Mouse (Mus musculus) cerebellum, adult (tissue): ENCODE results near the gene Tex101.
A peak's percentile ranks its signal among the peaks of the same experiment; 100 is the strongest.
"Not testable (repeated sequence)": the region's sequence is repeated elsewhere in the genome, so short reads cannot be mapped to it uniquely, and the experiment has no call there.

Source experiments
- ATAC-seq: cut with Nextera tagmentation; 2 replicates; pipeline ENCODE4 v1.9.2; 2017; ENCODE audit warnings: mild to moderate bottlenecking, moderate library complexity, mixed read lengths; ENCODE audit not compliant: insufficient number of reproducible peaks, low FRiP score, low TSS enrichment

Gene Tex101

DNA sequence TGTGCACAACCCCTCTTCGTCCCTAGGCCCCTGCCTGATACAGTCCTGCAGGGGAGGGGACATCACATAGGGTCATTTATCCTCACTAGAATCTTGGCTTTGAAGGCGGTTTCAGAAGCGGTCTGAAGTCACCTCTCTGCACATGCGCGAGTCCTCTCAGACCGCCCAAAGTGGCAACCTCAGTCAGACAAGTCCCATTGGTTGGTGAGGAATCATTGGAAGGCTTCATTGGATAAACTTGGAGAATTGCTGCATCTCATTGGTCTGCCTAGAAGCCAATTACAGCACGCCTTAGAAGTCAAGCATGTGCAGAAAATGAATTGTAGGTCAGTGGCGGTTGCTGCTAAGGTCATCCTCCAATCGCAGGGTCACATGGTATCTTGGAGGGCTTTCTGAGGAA lies at the start of gene Tex101:
Tex101 (minus strand) TSS at position 101 of the 400 bp plus-strand sequence.
- ATAC-seq = no peak

DNA sequence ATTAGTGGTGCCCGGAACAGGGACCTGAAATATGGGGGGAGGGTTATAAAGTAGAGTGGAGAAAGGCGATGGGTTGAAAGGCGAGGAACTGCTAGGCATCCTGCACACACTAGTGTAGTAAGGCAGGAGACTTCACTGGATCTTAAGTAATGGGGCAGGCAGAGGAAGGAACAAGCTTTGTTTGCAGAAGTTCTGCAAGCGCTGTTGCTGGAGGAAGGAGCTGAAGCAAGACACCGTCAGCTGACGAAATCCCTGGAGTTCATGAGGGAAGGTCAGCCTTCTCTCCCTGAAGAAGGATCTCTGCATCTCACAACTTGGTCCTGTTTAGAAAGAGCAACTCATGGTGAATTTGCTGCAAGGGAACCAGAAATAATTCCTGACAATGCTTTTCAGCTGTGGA lies 38.6 kb upstream of the Tex101 start:
- ATAC-seq = no peak

DNA sequence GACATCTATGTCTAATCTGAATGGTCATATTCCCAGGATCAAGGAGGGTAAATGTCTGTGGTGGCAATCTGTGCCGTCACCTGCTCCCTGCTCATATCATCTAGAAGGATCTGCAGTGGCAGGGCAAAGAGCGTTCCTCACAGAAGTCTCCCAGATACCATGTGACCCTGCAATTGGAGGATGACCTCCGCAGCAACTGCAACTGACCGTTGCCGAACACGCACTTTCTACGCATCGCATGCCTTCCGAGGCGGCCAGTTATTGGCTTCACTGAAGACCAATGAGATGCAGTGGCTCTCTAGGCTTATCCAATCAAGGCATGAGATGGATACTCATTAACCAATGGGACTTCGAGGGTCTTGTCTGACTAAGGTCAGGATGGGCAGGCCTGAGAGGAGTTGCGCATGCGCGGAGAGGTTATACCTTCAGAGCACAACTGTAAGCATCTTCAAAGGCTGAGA lies 32.4 kb upstream of the Tex101 start, which contains the start of gene BC049730:
BC049730 (plus strand) TSS at position 411 of the 461 bp plus-strand sequence.
- ATAC-seq = no peak

DNA sequence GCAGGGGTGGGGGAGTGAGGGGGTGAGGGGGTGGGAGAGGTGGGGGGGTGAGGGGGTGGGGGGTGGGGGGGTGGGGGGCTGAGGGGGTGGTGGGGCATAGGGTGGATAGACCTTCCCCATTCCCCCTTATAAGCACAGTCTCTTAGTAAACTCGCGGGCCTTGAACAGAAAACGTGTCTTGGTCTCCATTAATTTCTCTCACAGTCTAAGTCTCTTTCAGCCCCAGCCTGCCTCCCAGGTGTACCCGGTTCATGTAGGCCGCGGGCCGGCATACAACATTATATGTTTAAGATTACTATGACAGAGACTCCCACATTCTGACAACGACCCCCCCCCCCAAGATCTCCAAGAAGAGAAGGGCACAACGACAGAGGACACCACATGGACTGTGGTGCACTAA lies 26.4 kb upstream of the Tex101 start:
- not testable (repeated sequence) for ATAC-seq

DNA sequence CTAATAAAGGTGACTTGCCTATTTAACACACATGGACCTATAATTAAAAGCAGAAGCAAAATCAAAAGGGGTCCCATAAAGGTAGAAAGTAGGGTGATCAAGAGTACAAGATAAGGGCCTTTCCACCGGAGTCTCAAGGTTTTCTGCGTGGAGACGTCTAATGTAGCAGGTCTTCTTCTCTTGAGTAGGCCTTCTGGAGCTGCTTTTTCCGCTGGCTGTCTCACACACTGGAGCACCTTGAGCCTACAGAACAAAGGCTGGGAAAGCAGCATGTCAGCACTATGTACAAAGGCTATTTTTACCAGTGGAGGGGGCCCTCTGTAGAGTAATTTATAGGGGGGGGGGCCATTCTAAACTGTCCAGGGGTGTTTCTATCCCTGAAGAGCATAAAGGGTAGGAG lies 21.4 kb upstream of the Tex101 start:
- ATAC-seq = not testable (repeated sequence)

DNA sequence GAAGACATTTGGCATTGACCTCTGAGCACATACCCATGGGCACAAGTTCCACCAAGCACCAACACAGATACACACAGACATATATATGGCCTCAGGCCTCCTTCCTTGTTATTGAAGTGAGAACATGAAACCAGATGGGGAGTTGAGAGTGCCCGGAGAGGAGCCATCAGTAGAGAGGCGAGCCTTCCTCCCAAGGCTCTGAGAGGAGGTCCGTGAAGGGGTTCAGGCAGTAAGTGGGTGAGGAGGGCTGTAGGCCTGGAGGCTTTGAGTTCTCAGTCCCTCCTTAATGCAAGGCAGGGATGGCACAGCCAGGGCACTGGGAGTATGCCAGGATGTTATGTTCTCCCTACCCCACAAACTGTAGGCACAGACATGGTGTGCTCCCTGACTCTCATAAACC lies 16.2 kb upstream of the Tex101 start:
- not testable (repeated sequence) for ATAC-seq

DNA sequence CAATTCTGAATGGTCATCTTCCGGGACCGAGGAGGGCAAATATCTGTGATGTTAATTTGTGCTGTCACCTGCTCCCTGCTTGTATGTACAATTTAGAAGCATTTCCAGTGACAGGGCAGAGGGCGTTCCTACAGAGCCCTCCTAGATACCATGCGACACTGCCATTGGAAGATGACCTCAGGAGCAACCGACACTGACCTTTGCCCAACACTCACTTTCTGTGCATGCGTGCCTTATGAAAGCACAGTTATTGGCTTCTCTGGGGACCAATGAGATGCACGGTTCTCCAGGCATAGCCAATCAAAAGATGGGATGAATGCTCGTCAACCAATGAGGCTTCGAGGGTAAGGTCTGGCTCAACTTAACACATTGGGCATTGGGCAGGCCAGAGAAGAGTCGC lies 11.0 kb upstream of the Tex101 start:
- ATAC-seq = not testable (repeated sequence)

DNA sequence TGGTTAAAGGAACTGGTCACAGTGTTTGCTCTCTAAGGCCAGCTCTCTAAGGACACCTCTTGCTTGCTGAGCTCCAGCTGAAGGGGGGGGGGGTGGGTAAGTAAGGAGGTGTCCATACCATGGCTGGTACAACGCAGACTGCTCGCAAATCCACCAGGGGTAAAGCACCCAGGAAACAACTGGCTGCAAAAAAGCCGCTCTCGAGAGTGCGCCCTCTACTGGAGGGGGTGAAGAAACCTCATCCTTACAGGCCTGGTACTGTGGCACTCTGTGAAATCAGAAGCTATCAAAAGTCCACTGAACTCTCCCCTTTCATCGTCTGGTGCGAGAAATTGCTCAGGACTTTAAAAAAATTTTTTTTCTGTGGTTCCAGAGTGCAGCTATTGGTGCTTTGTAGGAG lies 7.6 kb upstream of the Tex101 start:
- not testable (repeated sequence) for ATAC-seq

DNA sequence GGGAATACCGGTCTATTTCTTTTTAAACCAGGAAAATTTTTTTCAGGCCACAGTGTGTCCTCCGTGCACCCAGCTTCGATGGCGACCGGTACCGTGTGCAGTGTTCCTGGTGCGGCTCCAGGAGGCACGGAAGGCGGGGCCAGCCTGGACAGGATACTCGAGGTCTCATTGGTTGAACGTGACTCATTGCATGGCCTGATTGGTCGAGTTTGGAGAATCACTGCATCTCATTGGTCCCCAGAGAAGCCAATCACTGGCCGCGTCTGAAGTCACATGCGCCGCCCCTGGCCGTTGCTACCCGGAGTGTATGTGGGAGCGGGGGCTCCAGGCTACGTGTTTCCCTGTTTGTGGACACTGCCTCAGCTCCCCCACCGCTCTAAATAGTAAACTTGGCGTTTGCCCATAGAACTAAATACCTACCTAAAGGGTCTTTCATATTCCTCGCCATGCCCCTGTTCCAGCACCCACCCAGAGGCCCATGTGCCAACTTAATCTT lies 4.5 kb downstream of the Tex101 start:
- no peak for ATAC-seq

DNA sequence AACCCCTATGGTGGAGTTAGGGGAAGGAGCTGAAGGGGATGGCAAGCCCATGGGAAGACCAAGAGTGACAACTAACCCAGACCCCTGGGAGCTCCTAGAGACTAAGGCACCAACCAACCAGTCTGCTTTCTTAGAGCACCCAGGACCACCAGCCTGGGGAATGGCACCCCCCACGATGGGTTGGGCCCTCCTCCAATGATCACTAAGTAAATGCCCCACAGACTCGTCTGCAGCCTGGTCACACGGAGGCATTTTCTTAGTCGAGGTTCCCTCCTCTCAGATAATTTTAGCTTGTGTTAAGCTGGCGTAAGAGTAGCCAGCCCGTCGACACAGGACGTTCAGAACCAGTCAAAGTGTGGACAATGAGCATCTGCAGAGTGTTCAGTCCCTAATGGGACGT lies 11.5 kb downstream of the Tex101 start:
- no peak for ATAC-seq

DNA sequence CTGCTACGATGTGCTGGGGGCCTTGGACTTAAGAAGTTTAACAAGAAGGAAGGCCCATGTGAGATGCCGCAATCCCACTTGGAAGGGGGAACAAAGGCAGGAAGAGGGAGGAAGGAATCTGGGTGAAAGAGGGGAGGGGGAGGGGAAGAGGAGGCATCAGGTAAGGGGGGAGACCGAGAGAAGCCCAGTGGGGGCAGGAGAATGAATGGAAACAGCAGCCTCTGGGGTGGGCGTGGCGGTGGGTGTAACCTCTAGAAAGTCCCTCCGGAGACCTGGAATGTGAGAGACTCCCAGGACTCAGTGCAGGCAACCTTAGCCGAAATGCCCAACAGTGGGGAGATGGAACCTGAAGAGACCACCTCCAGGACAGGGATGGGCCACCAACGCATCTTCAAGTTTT lies 12.2 kb downstream of the Tex101 start:
- no peak for ATAC-seq

DNA sequence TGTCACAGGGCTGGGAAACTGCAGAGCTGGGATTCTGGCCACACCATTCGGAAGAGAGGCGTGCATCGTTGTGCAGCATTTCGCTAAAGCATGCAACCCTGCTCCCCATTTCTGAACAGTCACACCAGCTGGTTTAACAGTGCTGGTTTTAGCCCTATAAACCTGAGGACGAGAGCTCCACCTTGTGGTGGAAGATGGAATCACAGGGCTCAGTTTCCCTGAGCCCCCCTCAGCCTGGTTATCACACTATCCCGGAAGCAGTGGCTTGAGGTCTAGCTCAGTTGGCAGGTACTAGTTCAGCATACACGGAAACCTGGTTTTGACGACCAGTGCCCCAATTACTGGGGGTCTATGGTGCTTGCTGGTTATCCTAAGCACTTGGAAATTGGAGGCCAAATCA lies 13.9 kb downstream of the Tex101 start:
- peak; percentile 31; the same call in 1 of the 2 replicates for ATAC-seq

DNA sequence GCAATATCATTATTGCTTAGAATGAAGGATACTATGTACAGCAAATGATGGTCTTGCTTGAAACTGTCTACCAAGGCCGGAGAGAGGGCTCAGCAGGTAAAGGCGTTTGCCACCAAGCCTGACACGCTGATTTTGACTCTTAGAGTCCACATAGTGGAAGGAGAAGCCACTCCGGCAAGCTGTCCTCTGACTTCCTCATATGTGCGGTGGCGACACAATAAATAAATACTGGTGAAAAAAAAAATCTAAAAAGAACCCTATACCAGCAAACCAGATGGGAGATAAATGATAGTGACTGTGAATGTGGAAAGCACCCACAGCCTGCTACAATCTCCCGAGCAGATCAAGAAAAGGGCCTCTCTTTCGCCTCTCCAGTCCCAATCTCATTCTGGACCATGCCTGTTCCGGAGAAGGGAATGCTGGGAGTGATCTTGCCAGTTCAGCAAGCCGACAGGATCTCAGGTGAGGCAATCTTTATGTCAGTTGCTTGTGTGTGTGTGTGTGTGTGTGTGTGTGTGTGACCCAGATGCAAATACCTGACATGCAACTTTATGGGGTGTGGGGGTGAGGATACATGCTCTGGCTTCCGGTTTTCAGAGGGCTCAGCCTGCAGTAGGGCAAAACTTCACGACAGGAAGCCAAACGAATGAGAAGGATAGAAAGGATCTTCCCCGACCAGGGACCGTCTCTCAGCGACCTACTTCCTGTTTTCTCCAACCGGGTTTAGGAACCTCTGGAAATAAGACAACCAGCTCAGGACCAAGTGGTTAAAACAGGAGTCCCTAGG lies 15.2 kb downstream of the Tex101 start:
- no peak for ATAC-seq

DNA sequence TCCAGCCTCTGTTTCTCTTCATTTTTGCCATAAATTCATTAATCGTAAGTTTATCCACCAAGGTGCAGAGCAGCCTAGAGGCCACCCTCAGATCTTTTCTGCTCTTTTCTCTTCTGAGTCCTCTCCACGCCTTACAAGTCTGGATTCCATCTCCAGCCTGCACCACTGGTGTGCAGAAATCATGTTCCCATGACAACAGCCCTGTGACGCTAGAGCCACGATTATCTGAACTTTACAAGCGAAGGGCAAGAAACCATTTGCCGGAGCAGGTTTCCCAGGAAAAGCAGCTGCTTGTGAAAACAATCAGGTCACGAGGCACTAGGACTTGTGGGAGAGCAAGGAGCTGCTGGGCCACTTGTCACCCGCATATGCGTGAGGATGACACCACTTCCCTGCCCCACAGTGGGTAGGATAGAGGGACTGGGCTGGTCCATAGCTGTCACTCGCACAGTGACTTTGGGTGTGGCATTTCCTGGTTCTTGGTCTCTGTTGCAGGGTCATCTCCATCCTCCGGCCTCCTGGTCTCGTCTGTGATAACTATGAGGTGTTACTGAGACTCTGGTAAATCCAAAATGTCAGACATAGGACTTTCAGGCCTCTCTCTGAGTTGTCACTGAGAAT lies 16.6 kb downstream of the Tex101 start:
- ATAC-seq = no peak

DNA sequence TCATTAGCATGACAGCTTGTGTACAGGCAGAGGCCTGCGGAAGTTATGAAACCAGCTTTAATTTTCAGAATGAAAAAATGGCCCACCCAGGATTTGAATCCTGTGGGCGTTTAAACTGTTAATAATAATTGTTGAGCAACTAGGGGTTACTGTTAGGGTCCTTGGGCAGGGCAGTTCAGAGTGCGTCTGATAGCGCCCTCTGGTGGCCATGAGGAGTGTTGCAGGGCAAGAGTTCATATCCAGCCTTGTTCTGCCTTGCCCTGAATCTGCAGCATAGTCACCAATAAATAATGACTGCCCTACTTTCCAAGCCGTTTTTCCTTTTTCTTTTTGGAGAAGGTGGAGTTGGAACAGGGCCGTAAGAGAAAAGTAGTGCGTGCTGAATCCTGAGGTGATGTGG lies 22.8 kb downstream of the Tex101 start:
- no peak for ATAC-seq

DNA sequence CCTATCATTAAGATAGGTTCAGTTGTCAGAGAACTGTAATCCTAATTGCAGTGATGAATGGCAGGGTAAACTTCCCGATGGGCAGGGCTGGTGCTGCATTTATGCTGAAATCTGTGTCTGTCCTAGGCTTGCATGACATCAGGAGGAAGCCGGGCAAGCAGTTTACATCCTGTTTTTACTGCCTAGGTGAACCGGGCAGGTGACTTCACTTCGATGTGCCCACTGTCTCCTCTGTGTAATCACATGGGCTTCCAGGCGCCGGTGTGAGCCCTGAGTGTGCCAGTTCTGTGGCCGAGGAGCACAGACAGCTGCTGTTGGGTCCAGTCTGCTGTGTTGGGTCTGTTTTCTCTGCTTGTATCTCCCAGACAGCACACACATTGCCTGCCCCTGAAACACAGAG lies 30.0 kb downstream of the Tex101 start:
- no peak for ATAC-seq

DNA sequence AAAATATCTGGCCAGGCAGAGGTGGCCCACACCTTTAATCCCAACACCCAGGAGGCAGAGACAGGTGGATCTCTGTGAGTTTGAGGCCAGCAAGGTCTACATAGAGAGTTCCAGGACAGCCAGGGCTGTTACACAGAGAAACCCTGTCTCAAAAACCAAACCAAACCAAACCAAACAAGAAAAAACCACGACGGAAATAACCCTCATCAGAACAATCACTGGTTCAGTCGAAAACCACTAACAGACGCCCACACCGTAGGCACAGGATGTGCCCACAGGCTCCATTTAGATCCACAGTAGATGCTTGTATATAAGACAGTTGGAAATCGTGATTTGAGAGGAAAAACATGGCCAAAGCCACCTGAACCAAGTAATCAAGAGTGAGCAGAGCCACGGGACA lies 31.5 kb downstream of the Tex101 start:
- ATAC-seq = no peak

DNA sequence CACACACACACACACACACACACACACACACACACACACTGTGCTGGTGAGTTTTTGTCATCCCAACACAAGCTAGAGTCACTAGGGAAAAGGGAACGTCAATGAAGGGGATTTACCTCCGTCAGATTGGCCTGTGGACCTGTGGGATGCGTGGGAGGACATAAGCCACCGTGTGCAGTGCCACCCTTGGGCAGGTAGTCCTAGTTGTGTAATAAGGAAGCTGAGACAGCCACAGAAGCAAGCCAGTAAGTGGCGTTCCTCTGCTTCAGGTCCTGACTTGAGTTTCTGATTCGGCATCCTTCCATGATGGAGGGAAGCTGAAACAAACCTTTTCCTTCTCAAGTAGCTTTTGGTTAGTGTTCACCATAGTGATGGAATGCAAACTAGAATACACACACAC lies 32.0 kb downstream of the Tex101 start:
- ATAC-seq = no peak

DNA sequence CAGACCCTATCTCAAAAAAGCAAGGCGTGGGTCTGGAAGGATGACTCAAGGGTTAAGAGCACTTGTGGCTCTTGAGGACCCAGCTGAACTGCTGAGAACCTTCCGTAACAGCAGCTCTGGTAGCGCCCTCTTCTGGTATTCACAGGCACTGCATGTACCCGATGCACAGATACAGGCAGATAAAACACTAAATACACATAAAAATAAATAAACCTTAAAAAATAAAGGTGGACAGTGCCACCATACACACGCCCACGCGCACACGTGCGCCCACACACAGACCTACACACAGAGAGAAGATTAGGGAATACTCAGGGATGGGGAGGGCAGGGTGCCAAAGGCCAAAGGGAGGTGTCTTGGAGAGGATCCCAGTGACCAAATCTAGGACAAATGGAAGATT lies 34.0 kb downstream of the Tex101 start:
- no peak for ATAC-seq

DNA sequence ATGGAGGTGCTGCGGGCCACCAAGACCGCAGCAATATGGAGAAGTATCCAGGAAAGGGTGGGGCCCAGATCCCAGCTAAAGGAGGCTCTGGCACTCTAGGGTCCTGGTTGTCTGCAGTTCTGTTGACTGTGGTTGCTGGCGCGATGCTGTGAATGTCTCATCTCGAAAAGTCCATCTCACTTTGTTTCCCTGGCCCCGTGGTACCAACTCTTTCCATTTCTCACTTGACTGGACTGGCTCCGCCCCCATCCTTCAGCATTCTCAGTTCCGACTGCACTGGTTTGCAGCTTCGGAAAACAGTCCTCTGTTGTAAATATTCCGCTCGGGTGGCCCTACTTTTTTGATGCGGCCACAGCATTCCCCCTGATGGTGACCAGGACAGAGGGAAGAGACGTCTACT lies 36.0 kb downstream of the Tex101 start:
- ATAC-seq = no peak

DNA sequence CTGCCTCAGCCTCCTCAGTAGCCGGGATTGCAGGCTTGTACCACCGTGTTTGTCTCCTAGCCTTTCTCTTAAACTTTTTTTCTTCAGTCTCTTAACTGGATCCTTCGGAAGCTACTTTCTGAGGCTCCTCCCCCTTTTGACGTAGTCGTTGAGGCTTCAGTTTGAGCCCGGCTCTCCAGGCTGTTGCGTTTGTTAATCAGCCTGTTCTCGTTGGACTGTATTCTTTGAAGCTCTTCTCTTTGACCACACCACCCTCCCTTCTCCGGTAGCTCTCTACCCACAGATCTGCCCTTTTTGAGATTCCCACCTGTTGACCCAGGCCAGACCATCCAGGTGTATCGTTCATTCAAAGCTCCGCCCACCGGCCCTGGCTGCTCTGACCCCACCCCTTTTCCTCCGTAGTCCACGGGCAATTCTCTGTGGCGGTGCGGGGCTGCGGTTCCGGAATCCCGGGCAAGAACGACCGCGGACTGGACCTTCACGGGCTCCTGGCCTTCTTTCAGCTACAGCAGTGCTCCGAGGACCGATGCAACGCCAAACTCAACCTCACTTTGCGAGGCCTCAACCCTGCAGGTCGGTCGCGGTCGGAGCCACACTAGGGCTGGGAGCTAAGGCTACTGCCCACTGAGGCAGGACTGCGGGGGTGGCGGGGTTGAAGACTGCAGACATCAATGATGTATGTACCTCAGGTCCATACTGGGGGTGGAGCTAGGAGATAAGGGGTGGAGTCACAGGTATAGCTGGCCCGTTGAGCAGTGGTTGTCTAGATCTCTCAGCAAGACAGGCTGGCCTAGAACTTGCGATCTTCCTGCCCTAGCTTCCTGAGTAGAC lies 38.2 kb downstream of the Tex101 start:
- ATAC-seq = no peak
